Mouse (Mus musculus) liver, adult 2 months (tissue): Measurements from ENCODE around the gene Cuedc1.

Source experiments
- CTCF ChIP-seq: fragments of 200-500 bp; IDR thresholded peaks from 2 replicates; pipeline ENCODE4 v1.5.1; 2011; ENCODE audit warnings: low read depth, low read length, control low read depth
- POLR2A ChIP-seq: fragments of 200-500 bp; IDR thresholded peaks from 2 replicates; pipeline ENCODE4 v1.6.1; 2011; ENCODE audit warnings: low read length, control low read depth; ENCODE audit not compliant: insufficient read depth; ENCODE audit errors: extremely low read depth

DNA sequence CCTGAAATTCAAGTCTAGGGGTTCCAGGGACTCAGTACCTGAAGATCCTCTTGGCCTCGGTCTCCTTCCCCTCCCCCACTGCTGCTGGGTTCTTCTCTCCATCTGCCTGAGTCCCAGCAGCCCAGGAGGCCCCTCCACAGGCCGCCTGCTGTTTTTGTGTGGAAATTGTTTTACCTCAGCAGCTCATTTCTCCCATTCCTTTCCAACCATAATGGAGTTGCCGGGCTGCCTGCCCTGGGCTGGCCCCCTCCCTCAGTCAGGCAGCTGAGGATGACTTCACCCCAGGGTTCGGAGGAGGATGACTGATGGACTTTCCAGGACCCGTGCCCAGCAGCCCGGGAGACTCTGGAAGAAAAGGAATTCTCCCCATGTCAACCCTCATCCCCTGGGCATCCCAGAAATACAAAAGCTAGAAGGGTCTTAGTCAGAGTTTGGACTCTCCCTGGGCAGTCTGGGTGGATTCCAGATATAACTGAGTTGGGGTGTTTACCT is 82.7 kb downstream of the Cuedc1 start:
- TF ChIP-seq POLR2A: no peak
- TF ChIP-seq CTCF: no peak
